Mouse (Mus musculus) fibroblast of lung, adult 2 months (primary cell): ENCODE data around the gene Ndufb11.

Source experiments
- DNase-seq: peaks from one replicate; pipeline ENCODE4 v3.0.0-alpha.2; 2011; ENCODE audit warnings: low read depth

Ndufb11 gene

GRCm38 (mm10) chrX:20617176-20617902, at the start of gene Ndufb11, which contains the start of gene Rbm10:
Ndufb11 (minus strand) TSS chrX:20617619.
Rbm10 (plus strand) TSS chrX:20617503.
- peak; percentile 60 for DNase-seq

GRCm38 (mm10) chrX:20663444-20663790, 46.0 kb upstream of the Ndufb11 start:
- no peak for DNase-seq

- DNase-seq, result peak; percentile 45
These were observed 45.5 kb upstream of the Ndufb11 start for GRCm38 (mm10) chrX:20662716-20663443.

GRCm38 (mm10) chrX:20662317-20662715, 44.9 kb upstream of the Ndufb11 start:
- no peak for DNase-seq

GRCm38 (mm10) chrX:20658891-20659406, 41.5 kb upstream of the Ndufb11 start:
- DNase-seq, result no peak

GRCm38 (mm10) chrX:20658026-20658652, 40.7 kb upstream of the Ndufb11 start, which contains the start of gene Uba1:
Uba1 (plus strand) TSS chrX:20658326.
- DNase-seq, result peak; percentile 52

GRCm38 (mm10) chrX:20657593-20657992, 40.2 kb upstream of the Ndufb11 start:
- no peak for DNase-seq

GRCm38 (mm10) chrX:20644780-20645179, 27.4 kb upstream of the Ndufb11 start:
- DNase-seq, result no peak

- no peak for DNase-seq
These were observed 20.7 kb upstream of the Ndufb11 start for GRCm38 (mm10) chrX:20638141-20638540.

GRCm38 (mm10) chrX:20617903-20618399, 532 bp upstream of the Ndufb11 start:
- no peak for DNase-seq

- no peak for DNase-seq
These were observed 601 bp downstream of the Ndufb11 start for GRCm38 (mm10) chrX:20616861-20617175.

- no peak for DNase-seq
These were observed 8.9 kb downstream of the Ndufb11 start for GRCm38 (mm10) chrX:20608500-20608899.

- DNase-seq, result no peak
These were observed 29.5 kb downstream of the Ndufb11 start for GRCm38 (mm10) chrX:20587968-20588367.

GRCm38 (mm10) chrX:20573927-20574326, 43.5 kb downstream of the Ndufb11 start:
- DNase-seq, result no peak

GRCm38 (mm10) chrX:20572683-20573082, 44.7 kb downstream of the Ndufb11 start:
- no peak for DNase-seq

GRCm38 (mm10) chrX:20571024-20571423, 46.4 kb downstream of the Ndufb11 start:
- DNase-seq, result no peak
